Mouse (Mus musculus) left cerebral cortex, postnatal 25 days (tissue): ENCODE results near the gene Mast4. TPM values are rescaled to one million over a fixed set of nuclear protein-coding genes. Genes with fewer than 3 reads are reported as not detected.

Experiments used
- DNase-seq, 2 experiments: peaks; one replicate each; pipeline ENCODE4 v3.0.0; 2022; ENCODE audit warnings: low spot score in 2 of 2, mixed read lengths in 1 of 2
- intact Hi-C: fragments of 180-260 bp; cut with DNase I; formaldehyde crosslinking; loops from one replicate; pipeline ENCODE4 v1.15.1; 2025
- total RNA-seq, 2 experiments: library from RNA; stranded (reverse); gene quantifications; 2 replicates each; pipeline ENCODE4 v1.2.3; 2021

Gene Mast4
- total RNA-seq, 2 experiments from 2014 or later = 41.2 to 46.7 TPM

DNA sequence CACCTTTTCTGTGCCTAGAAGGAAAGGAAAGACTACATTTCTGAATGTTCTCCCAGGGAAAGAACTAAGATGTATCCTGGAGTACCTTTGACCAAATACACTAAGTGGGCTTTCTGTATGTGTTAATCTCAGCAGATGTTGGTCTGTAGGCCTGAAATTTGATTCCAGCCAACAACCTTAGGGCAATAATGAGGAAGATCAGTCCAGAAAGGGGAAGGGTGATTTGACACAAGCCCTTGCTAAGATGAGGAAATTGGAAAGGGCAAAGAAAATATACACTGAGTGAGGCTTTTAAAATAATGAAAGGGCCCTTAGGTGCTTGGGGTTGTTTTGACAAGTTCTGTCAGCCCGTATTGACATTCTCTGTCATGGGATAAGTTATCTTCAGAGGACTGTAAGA lies 617.3 kb downstream of the Mast4 start:
- intact Hi-C loops = no loop called here
- DNase-seq = no peak

DNA sequence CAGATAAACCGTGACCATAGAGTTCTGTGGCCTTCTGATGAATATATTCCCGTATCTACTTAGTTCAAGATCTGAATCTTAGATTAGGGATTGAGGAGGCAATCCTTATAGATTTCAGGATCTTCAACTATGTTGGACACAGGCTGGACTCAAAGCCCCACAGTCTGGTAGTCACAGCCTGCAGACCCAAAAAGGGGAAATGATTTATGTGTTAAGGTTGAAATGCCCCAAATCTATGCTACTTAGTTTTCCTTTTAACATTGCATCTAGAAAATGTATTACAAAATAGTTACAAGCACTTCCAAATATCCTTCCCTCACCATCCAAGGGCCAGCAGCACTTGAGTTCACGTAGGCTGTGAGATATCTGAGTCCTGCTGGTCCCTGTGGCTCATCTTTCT lies 633.6 kb downstream of the Mast4 start:
- no peak for DNase-seq
- intact Hi-C loops = no loop called here

DNA sequence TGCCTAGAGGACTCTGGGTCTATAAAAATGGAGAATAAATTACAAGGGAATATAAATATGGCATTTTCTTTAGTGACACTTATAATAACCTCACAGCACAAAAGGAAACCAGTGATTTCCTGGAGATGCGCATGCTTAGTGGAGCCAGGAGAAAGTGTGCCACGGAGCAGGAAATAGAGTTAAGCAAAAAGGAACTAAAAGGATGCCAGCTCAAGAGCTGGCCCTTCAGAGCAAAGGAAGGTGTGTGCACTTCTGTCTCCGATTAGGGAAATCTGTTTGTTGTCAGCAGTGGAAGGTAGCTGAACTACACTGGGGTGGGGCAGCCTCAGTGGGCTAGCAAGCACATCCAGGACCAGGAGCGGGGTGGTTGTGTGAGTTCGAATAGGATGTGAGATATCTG lies 634.1 kb downstream of the Mast4 start:
- intact Hi-C loops = no loop called here
- DNase-seq = no peak

DNA sequence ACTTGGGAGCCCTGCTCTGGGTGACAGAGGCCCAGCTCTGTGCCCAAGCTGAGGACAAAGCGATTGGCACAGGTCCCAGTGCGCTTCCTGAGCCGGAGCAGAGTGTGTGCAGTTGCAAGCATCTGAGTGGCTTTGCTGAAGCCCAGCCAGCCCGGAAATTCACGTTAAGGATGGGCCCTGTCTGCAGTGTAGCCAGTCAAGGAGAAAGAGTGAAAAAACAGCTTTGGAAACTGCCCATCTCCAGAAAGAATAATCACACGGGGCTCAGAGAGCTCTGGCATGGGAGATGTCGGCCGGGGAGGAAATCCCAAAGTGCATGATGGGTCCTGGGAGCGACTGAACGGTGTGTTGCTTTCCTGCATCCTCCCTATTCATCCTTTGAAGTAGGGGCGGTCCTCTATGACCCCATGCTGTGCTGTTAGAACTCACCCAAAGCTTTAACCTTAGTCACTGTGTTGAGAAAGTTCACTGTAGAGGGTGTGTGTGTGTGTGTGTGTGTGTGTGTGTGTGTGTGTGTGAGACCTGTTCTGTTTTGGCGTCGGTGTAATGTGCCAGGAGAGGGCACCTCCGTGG lies 635.5 kb downstream of the Mast4 start:
- DNase-seq = peak; percentile 42 to 60
- intact Hi-C loops = no loop called here

DNA sequence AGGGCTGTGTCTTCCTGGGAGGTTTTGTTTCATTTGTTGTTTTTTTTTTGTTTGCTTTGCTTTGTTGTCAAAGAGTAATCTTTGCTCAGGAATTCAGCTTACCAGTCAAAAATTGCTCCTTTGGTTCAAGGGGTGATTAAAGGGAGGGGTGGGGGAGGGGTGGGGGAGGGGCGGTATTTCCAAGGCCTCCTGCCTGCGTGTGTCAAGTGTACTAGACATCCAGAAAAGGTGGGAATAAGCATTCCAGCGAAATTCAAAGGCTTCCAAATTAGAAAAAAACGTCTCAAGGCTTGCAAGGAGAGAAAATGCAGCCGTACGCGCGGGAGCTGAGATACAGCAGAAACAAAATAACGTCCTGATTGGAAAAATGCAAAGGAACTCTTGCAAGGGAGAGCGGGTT lies 636.0 kb downstream of the Mast4 start:
- intact Hi-C loops = no loop called here
- DNase-seq = no peak

DNA sequence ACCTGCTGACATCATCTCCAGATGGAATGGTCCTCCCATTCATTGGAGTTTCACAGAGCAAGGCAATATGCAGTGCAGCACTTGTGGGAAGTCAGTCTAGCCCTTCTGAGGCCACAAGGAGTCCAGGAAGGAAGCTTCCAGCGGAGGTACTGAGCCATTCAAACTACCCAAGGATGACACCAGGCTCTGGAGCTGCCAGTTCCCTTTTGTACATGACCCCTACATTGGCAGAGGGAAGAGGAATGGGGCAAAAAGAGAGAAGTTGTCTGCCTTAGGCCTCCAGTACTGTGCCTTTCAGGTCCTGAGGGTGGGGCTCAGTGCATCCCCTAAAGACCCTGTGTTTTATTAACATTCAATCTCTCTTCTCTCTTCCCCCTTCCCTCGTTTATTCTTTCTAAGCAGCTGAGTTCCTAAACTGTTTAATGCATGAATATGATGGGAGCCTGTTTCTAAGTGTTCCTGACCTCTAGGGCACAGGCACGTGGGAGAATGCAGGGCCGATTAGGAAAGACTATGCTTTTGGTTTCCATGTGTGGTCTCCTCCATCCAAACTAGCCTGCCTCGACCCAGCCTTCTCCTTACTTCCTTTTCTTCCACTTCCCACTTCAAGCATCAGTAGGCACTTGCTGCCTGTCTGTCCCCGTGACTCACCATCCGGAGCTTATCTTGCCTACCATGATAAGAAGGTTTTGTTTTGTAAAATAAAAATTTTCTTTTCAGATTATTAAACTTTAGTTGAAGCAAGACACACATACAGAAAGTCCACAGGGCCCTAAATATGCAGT lies 639.0 kb downstream of the Mast4 start:
- intact Hi-C loops = no loop called here
- no peak for DNase-seq

DNA sequence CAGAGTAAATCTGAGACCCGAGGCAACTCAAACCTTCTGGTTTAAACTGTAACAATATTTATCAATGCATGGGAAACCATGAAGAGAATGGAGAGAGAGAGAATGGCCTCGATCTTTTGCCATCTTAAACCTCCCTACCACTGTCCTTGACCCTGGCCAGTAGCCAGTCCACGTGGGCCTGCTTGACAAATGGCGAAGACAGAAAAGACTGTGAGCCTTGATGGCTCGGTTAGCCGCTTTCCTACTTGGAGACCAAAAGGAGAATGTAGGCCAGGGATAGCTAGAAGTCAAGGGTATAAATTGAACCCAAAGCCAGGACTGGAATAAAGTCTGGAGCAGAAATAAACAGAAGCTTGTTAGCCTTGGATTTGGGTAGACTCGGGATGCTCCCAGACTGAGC lies 640.1 kb downstream of the Mast4 start:
- intact Hi-C loops = no loop called here
- DNase-seq = no peak

DNA sequence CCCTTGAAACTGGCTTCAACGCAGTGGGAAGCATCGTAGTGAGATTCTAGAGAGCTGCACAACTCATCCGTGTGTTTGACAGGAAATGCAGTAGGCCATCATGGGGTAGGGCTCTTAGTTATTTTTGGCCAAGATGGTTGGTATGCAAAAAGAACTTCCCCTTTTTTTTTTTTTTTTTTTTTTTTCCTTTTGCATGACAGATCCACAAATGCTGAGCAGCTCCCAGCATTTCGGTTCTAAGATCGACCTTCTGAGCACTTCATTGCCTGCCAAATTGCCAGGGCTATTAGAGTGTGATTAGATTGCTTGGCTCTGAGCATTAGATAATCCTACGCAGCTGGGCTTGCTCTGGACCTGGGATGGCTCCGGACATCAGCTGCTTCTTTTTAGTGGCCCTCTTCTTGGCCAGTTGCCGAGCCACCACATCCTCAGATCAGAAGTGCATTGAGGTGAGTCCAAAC lies 640.9 kb downstream of the Mast4 start, which contains the start of gene Cd180:
TSS of gene Cd180 (plus strand) at position 218 of the 461 bp plus-strand sequence.
- DNase-seq = peak in 1 of 2 experiments; percentile 14
- intact Hi-C loops = no loop called here

DNA sequence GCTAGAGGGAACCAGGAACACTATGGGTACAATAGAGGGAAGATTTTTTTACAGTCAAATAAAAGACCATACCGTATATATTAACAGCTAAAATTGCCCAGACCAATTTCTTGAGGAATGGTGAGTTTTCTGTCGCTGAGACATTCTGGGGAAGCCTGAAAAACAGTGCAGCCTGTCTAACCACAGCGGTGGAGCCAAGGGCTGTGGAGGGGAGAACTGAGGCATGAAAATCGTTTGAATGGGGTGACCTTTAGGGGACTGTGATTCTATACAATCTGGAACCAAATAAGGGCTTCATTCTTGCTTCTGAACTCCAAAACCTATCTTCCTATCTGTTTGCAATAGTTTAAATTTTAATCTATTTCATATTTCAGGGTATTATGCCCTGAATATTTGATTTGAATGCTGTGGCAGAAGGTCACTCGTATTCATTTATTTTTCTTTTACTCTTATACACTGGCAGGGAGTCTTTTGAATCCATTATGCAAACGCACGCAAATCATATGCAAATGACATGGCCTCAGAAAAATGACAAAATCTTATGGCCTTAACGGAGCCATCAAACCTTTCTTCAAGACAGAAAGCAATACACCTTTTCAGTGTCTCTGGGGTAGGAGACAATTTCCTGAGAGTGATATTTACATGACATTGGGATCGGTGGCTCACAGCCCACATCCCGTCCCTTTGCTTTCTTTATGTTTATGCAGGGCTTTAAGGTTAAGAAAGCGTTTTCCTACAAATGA lies 642.7 kb downstream of the Mast4 start:
- DNase-seq = no peak
- intact Hi-C loops = no loop called here

DNA sequence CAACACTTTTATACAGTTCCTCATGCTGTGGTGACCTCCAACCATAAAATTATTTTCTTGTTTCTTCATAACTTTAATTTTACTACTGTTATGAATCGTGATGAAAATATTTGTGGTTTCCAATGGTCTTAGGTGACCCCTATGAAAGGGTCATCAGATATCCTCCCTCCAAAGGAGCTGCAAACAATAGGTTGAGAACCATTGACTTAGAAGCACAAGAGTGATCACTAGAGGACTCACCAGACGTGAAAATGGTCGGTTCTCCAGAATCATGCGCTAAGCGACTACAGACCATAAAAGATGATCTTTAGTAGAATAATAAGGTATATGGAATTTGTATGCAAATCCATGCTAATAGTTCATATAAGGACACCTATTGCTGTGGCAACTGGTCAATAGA lies 644.1 kb downstream of the Mast4 start:
- intact Hi-C loops = no loop called here
- no peak for DNase-seq

DNA sequence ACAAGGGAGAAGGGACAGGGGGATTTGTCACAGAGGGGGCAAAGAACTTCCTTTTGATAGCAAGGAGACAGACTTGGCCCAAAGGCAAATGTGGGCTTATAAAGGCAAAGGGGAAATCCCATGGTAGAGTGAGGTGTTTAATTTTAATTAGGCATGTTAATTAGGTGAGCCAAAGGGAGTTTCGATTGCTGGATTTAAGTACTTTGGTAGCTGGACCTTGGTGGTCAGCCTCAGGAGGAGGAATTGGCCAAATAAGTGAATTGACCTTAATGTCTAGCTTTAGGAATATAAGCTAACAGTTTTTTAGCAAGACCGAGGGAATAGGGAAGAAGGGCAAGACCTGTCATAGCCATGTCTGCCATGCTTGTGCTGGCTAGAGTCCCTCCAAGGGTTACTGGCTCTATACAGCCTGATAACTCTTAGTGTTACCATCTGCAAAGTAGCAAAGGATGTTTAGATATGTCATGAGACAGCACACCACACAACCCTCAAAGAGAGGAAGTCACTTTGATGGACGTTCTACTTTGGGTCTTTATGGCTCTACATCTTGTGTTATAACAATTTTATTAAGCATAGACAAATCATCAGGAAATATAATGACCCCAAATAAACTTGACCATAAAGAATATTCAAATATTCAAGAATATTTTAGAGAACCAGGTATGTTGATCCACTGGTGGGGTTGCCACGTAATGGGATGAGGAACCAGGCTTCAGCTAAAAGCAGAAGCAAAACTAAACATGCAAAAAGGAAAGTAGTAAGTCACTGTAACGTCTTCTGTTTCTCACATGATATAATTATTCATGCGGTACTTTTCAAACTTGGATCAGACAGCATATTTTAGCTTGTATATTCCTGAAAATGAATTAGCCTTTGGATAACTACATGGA lies 644.9 kb downstream of the Mast4 start:
- intact Hi-C loops = loop anchor here (10.0 kb wide), 1 partner anchor 1005 kb away; no protein-coding TSS in a partner anchor
- DNase-seq = no peak

DNA sequence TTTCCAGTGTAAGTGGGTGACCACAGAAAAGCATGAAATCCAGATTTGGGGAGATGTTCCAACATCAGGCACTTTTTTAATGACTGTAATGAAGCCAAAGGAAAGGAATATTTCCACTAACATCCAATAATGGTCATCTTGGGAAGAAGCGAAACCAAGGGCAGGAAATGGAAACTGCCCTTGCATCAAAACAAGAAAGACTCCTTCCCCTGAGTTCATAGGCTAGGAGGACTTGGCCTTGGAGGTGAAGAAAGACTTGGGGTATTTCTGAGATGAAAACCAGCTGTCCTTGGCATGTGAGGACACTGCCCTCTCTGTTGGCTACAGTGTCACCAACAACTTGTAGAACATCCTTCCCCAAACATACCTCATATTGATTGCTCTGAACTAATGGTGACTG lies 646.2 kb downstream of the Mast4 start:
- DNase-seq = no peak
- intact Hi-C loops = loop anchor here (10.0 kb wide), 1 partner anchor 1007 kb away; no protein-coding TSS in a partner anchor

DNA sequence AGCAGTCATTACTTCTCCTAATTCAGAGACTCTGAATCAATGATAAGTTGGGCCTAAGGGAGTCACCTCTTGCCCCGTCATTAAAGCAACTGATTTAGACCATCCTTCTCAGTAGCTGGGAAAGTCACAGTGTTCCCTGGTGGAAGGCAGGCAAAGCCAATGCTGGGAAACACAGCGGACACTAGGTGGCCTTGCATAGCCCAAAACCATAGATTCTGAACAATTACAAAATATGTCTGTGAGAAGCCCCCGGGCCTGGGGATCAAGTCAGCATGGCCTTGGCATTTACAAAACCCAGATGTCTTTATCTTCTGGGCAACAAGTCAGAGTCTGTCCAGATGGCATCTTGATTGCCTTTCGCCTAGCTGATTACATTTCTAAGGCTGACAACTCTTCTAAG lies 649.4 kb downstream of the Mast4 start:
- no peak for DNase-seq
- intact Hi-C loops = loop anchor here (10.0 kb wide), 1 partner anchor 1010 kb away; no protein-coding TSS in a partner anchor
